Mouse (Mus musculus): ENCODE results near the gene Shpk.

Shpk gene

GRCm38 (mm10) chr11:73201021-73201420 lies 1.8 kb downstream of the Shpk start:
- DNase-seq: no peak

- no peak for DNase-seq
These were observed 2.3 kb downstream of the Shpk start for GRCm38 (mm10) chr11:73201597-73201996.

- DNase-seq: no peak
These were observed 4.6 kb downstream of the Shpk start for GRCm38 (mm10) chr11:73203895-73204294.

GRCm38 (mm10) chr11:73205194-73205593 lies 5.9 kb downstream of the Shpk start:
- DNase-seq: no peak

- DNase-seq: no peak
These were observed 8.4 kb downstream of the Shpk start for GRCm38 (mm10) chr11:73207621-73208020.

- DNase-seq: no peak
These were observed 14.7 kb downstream of the Shpk start for GRCm38 (mm10) chr11:73213956-73214355.

- no peak for DNase-seq
These were observed 20.4 kb downstream of the Shpk start for GRCm38 (mm10) chr11:73219671-73220070.

- no peak for DNase-seq
These were observed 21.4 kb downstream of the Shpk start for GRCm38 (mm10) chr11:73220651-73221050.

GRCm38 (mm10) chr11:73222846-73223245 lies 23.6 kb downstream of the Shpk start:
- no peak for DNase-seq

- DNase-seq: no peak
These were observed 24.7 kb downstream of the Shpk start for GRCm38 (mm10) chr11:73223966-73224365.

GRCm38 (mm10) chr11:73225856-73226255 lies 26.6 kb downstream of the Shpk start:
- no peak for DNase-seq

- DNase-seq: no peak
These were observed 29.6 kb downstream of the Shpk start for GRCm38 (mm10) chr11:73228881-73229280.

- no peak for DNase-seq
These were observed 30.8 kb downstream of the Shpk start for GRCm38 (mm10) chr11:73230081-73230480.

GRCm38 (mm10) chr11:73232513-73232912 lies 33.3 kb downstream of the Shpk start:
- no peak for DNase-seq

GRCm38 (mm10) chr11:73233992-73234391 lies 34.7 kb downstream of the Shpk start, which contains the start of gene Trpv1:
TSS of gene Trpv1 (plus strand) at chr11:73234292.
- DNase-seq: no peak

- no peak for DNase-seq
These were observed 36.9 kb downstream of the Shpk start for GRCm38 (mm10) chr11:73235990-73236701.

- no peak for DNase-seq
These were observed 37.5 kb downstream of the Shpk start for GRCm38 (mm10) chr11:73236731-73237130.

GRCm38 (mm10) chr11:73242199-73242598 lies 42.9 kb downstream of the Shpk start:
- no peak for DNase-seq

GRCm38 (mm10) chr11:73242777-73243176 lies 43.5 kb downstream of the Shpk start:
- DNase-seq: no peak

- no peak for DNase-seq
These were observed 58.2 kb downstream of the Shpk start for GRCm38 (mm10) chr11:73257362-73257945.

GRCm38 (mm10) chr11:73258664-73259063 lies 59.4 kb downstream of the Shpk start:
- no peak for DNase-seq

- DNase-seq: no peak
These were observed 61.2 kb downstream of the Shpk start for GRCm38 (mm10) chr11:73260457-73260856.

- no peak for DNase-seq
These were observed 62.1 kb downstream of the Shpk start for GRCm38 (mm10) chr11:73261385-73261784.

- no peak for DNase-seq
These were observed 68.0 kb downstream of the Shpk start, which contains the start of gene Trpv3 for GRCm38 (mm10) chr11:73267267-73267666. TSS of gene Trpv3 (plus strand) at chr11:73267388.
